Mouse (Mus musculus) brown adipose tissue, adult 24 weeks (tissue): ENCODE results near the gene Ephx4. TPM values are rescaled to one million over a fixed set of nuclear protein-coding genes. Genes with fewer than 3 reads are reported as not detected.
A peak's percentile ranks its signal among the peaks of the same experiment; 100 is the strongest.
"Not testable (repeated sequence)": the region's sequence is repeated elsewhere in the genome, so short reads cannot be mapped to it uniquely, and the experiment has no call there.

Source experiments
- H3K27ac ChIP-seq: fragments of 200-500 bp; replicated peaks from 2 replicates; pipeline ENCODE4 v1.5.1; 2012; ENCODE audit warnings: low read depth, mild to moderate bottlenecking, low read length
- H3K4me1 ChIP-seq: fragments of 200-500 bp; 2 replicates; pipeline ENCODE4 v1.6.1; 2012; ENCODE audit warnings: low read length, mixed read lengths; ENCODE audit not compliant: control insufficient read depth, insufficient read depth, insufficient read length
- H3K4me3 ChIP-seq: fragments of 200-500 bp; 2 replicates; pipeline ENCODE4 v1.5.1; 2012; ENCODE audit warnings: low read depth, mild to moderate bottlenecking, low read length, moderate library complexity; ENCODE audit not compliant: insufficient read depth
- polyA plus RNA-seq: library from polyadenylated mRNA; stranded (reverse); fragments of >200 nt; gene quantifications from 2 replicates; pipeline ENCODE4 v1.2.4, GENCODE M21; 2012; ENCODE audit not compliant: missing spikeins, insufficient read depth, insufficient read length

Gene Ephx4
- polyA plus RNA-seq: not detected in 2 replicates

DNA sequence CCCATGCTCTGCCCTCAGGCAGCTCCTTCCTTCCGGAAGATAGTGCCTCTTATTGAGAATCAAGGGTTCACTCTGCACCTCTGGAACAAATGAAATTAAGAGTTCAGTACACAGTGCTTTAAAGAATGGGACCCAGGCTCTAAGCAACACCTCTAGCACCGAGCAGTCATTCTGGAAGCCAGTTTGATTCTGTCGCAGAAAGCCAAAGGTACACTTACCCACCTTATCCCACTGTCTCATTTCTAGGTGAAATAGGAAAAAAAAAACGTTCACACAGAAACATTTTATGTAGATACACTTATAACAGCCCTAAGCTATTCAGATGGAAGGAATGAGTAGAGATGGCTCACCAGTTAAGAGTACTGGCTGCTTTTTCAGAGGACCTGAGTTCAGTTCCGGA, at the start of gene Ephx4:
TSS of gene Ephx4 (plus strand) at position 301 of the 400 bp plus-strand sequence.
- Histone ChIP-seq H3K4me1 (no peaks in the 10 kb centered on the region), H3K4me3 (peak within 1 kb of the TSS; percentile 53), H3K27ac (no peak within 1 kb of the TSS)

DNA sequence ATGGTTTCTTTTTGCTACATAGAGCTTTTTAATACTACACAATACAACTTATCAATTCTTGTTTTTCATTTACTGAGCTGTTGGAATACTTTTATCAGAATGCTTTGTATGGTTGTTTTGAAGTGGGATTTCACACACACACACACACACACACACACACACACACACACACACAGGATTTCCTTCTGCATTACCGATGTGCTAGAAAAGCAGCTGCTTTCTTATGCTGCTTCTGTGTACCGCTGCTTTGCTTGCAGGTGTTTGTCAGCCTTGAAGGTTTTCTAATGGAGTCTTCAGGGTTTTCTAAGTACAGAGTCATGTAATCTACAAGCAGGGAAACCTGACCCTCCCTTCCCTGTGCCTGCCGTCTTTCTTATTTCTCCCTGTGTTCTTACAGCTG, 48.6 kb upstream of the Ephx4 start:
- no peaks in the 10 kb centered on the region for H3K4me1 ChIP-seq
- no peak overlapping the region for H3K27ac ChIP-seq
- H3K4me3 ChIP-seq: no peak overlapping the region

DNA sequence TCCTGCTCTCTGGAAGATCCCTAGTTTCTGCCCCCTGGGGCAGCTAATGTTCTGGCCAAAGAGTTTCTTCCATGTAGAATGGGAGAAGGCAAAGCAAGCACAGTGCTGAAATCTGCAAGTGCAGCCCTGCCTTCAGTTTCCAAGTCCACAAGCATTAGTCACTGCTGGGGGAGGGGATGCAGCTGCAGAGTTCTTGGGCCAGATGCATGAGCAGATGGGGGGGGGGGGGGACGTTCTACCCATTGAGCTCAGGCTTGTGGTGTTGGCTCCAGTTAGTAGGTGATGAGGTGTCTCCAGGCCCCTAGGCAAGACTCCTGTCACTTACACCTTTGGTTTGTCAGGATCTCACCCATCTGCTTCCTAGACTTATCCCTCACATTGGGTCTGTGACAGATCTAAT, 46.7 kb upstream of the Ephx4 start:
- Histone ChIP-seq H3K27ac (no peak overlapping the region), H3K4me1 (no peaks in the 10 kb centered on the region)

DNA sequence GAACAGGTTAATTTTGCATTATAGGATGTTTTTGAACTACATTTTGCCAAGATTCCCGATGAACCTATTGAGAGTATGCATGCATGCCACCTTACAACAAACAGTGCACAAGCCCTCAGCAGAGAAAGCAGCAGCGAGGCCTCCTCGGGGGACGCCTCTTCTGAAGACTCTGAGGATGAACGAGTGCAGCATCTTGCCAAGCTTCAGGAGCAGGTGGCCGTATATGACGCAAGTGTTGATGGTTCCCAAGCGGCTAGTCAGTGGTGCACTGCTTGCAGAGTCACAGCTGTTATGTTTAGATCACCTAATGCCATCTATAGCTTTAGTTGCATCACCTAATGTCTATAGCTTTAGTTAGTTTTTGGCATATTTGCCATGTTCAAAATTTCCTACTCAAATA, 44.8 kb upstream of the Ephx4 start:
- no peak overlapping the region for H3K27ac ChIP-seq
- peaks cover 2% of the 10 kb centered on the region; the same call in 1 of the 2 replicates for H3K4me1 ChIP-seq
- no peak overlapping the region for H3K4me3 ChIP-seq

More for the DNA sequence above, 46.7 kb upstream of the Ephx4 start:
- no peak overlapping the region for H3K4me3 ChIP-seq

DNA sequence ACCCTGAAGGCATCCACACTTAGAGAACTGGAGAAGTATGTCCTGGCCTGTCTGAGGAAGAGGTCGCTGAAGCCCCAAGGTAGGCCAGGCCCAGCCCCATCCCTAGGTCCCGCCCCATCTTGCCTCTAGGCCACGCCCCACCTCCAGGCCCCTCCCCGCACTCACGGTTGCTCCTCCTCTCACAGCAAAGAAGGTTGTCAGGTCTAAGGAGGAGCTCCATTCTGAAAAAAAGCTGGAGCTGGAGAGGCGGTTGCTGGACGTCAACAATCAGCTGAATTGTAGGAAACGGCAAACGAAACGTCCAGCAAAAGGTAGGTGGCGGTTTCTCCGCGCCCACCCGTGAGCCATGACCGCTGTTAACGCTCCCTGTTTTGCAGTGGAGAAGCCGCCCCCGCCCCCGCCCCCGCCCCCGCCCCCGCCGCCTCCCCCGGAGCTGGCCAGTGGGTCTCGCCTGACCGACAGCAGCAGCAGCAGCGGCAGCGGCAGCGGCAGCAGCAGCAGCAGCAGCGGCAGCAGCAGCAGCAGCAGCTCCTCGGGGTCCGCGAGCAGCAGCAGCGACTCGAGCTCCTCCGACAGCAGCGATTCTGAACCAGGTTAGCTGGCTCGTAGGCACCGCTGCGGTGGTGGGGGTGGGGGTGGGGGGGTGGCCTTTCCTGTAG, 43.0 kb upstream of the Ephx4 start:
- Histone ChIP-seq H3K4me1 (peaks cover 2% of the 10 kb centered on the region; the same call in 1 of the 2 replicates), H3K4me3 (peak overlapping the region; percentile 67), H3K27ac (0 out of 2 replicates have a peak overlapping the region, but pooled peaks have one; percentile 13)

DNA sequence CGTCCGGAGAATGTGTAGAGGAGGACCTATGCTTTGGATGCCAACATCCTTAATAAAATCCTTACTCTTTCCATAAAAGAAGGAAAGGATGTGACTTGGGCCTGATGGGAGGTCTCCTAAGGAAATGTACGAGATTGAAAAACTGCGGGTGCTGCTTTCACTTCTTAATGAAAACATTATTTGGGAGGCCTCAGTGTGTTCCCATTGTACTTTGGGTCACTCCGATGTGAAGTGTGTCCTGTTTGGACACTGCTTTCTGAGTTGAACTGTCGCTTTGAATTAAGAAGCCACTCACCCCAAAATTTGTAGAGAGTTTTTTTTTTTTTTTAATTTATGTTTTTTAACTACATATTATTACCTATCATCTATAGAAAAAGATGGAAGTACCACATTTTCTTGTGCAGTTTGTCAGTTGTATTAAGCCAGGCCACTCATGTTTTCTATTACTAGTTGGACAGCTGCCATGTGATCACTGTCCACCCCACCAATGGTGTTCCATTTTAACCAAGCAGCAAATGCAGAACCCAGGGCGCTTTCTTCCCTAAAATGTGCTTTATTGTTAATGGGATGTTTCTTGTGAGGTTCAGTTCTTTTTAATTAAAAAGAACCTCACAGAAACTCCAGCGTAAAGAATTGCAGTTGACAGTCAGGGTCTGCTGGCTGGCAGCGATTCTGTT, 42.3 kb upstream of the Ephx4 start:
- peaks cover 2% of the 10 kb centered on the region; the same call in 1 of the 2 replicates for H3K4me1 ChIP-seq
- H3K27ac ChIP-seq: no peak overlapping the region
- H3K4me3 ChIP-seq: peak overlapping the region; percentile 67

DNA sequence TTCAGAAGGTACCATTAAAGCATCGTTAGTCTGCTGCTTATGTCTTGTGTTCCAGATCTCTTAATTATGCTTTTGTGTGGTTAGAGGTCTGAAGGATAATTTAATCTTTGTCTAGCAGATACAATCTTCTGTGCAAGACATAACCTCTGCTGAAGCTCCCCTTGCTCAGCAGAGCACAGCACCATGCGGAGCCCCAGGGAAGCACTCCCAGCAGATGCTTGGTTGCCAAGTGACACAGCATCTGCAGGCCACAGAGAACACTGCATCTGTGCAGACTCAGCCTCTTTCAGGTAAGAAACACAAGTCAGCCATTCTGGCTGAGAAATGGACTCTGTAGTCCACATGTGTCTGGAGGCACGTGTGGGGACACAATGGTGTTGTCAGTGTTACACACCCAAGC, 32.5 kb upstream of the Ephx4 start:
- Histone ChIP-seq H3K4me1 (no peaks in the 10 kb centered on the region), H3K27ac (no peak overlapping the region), H3K4me3 (no peak overlapping the region)

DNA sequence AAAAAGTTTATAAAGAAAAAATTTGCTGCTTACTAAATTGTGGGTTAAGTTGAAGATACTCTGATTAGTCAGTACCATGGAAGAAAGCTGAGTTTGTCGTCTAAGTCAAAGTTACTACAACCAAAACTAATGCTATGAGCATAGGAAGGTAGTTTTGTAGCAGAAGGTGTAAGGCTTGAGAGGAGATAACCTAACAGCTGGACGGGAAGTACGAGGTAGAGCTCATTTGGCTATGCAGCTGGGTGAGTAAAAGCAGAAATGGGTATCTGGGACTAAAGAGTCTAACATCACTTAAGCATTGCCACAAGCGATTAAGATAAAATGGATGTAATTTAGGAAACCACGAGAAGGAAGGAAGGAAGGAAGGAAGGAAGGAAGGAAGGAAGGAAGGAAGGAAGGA, 31.2 kb upstream of the Ephx4 start:
- Histone ChIP-seq H3K27ac (no peak overlapping the region), H3K4me1 (no peaks in the 10 kb centered on the region), H3K4me3 (no peak overlapping the region)

DNA sequence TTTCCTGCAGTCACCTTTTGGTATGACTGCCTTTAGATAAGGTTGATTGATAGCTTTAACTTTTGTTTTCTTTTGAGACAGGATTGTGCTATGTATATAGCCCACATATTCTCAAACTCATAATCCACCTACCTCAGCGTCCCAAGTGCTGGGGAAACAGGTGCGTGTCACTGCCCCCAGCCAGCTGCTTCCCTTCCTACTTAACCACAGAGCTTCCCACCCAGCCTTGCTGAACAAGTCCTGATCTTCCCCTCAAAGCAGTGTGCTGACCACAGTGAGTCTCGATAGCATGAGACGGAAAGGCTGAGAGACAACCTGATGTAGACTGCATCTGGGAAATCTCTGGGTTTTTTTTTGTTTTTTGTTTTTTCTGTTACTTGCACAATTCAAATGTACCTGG, 29.3 kb upstream of the Ephx4 start:
- no peak overlapping the region for H3K27ac ChIP-seq
- H3K4me1 ChIP-seq: no peaks in the 10 kb centered on the region
- no peak overlapping the region for H3K4me3 ChIP-seq

DNA sequence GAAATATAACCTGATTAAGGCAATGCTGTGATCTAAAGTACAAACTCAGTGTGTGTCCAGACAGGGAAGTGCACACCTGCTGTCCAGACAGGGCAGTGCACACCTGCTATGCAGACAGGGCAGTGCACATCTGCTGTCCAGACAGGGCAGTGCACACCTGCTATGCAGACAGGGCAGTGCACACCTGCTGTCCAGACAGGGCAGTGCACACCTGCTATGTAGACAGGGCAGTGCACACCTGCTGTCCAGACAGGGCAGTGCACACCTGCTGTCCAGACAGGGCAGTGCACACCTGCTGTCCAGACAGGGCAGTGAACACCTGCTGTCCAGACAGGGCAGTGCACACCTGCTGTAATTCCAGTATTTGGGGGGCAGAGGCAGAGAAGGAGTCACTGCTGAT, 16.1 kb upstream of the Ephx4 start:
- H3K4me3 ChIP-seq, H3K4me1 ChIP-seq, H3K27ac ChIP-seq: not testable (repeated sequence)

DNA sequence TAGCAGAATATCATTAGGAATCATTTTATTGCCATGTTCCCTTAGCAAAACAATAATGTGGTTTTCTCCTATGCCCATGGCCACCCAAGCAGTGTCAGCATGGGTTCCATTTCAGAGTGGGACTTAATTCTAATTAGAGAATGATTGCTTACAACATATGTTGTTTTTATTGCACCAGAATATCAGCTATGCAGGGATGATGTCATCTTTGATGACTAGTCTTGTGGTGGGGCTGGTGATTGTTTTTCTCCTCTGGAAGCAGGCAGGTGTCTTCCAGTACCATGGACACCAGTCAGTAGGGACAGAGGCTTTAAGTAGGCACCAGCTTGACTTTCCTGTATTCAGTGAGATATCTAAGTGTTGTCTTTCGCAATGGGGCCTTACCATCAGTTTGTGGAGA, 14.7 kb upstream of the Ephx4 start:
- Histone ChIP-seq H3K27ac (no peak overlapping the region), H3K4me1 (no peaks in the 10 kb centered on the region), H3K4me3 (no peak overlapping the region)

DNA sequence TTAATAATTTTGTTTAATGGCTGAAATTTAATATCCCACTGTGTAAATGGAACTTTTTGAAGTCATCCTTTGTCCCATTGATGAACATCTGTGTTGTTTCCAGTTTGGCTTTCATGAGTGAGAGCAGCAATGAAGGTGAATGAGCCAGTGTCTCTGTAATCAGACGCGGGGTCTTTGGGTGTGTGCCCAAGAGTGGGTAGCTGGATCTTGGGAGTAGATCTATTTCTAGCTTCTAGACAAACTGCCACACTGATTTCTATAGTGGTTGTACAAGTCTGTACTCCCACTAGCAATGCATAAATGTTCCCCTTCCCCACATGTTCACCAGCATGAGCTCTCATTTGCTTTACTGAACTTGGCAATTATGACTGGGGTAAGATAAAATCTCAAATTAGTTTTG, 13.2 kb upstream of the Ephx4 start:
- no peak overlapping the region for H3K4me3 ChIP-seq
- H3K27ac ChIP-seq: no peak overlapping the region
- H3K4me1 ChIP-seq: no peaks in the 10 kb centered on the region

DNA sequence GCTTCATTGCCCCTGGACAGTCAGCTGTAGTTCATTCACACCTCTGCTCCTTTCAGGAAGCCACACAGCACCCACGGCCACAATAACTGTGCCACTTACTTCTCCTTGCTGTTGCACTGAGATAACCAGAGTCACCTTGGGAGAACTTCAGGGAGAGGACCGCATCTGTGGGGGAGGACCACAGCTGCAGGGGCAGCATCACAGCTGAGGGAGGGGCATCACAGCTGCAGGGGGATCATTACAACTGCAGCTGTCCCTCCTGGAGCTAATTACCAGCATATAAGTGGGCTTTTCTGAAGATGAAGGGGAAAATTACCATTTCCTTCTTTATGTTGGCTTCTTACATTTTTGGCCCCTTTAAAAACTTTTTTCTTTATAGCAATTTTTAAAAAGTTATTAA, 8.1 kb upstream of the Ephx4 start:
- Histone ChIP-seq H3K4me1 (no peaks in the 10 kb centered on the region), H3K4me3 (no peak overlapping the region), H3K27ac (no peak overlapping the region)

DNA sequence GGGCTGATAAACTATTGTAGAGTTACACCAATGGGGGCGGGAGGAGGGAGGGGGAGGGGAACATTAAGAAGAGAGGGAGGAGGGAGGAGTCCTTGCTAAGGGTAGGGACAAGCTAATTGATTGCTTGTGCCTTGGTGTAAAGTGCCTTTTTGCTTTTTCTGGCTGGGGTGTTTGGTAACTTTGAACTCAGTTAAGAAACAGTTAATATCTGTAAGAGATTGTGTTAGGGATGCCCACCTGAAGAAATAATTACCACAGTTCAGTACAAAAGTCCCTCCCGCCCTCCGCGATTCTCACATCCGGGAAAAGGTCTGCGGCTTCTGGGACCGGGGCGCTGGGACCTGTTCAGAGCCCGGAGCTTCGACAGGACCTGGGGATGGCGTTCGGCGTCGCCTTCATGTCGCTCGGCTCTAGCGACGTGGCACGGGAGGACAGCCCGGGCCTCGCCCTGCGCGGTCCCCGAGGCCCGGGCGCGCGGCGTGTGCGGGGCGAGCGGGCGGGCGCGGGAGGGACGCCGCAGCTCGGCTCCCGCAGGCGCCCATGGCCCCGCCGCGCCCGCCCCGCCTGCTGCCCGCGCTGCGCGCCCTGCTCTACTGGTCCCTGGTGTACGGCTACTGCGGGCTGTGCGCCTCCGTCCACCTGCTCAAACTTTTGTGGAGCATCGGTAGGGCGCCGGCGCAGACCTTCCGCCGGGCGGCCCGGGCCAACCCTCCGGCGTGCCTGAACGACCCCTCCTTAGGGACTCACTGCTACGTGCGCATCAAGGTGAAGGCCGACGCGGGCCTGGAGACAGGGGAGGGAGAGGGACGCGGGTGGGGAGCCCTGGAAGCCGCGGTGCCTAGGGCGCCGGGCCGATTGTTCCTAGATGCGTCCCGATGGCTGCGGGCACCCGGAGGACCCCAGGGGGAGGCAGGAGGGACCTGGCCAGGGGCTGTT, 743 bp downstream of the Ephx4 start:
- no peaks in the 10 kb centered on the region for H3K4me1 ChIP-seq
- no peak overlapping the region for H3K27ac ChIP-seq
- H3K4me3 ChIP-seq: peak overlapping the region; percentile 53

DNA sequence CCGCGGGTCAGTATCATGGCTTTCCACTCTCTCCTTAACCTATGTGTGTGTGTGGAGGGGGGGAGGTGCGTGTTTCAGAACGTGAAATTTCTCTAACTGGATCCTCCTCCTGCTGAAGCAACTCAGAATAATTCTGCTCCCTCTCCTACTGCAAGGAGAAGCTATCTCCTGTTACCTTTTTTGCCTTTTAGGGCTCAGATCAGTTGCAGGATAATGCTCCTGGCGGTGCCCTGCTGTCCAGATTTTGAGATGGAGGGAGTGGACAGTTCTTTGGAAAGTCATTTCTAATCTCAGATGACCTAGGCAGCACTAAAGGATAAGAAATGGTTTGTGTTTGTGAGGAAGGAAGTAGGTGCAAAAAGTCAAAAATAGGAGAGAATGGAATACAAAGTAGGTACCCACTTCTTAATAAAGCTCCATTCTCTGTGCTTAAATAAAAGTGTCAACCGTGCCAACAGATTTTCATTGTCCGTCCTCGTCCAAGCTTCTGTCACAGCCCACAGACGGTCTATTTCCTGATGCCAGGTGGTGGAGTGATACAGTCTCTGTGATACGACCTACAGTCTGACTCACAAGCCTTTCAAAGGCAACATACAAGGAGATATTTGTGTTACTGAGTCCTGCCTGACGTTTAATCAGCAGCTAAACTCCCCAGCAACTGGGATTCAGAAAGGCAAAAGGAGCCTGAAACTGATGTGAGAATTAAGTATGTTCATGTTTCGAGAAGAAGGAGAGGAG, 1.6 kb downstream of the Ephx4 start:
- no peak overlapping the region for H3K27ac ChIP-seq
- H3K4me1 ChIP-seq: no peaks in the 10 kb centered on the region
- H3K4me3 ChIP-seq: peak overlapping the region; percentile 53
